Mouse (Mus musculus) yolk sac, embryonic 10.5 days (tissue): Measurements from ENCODE around the gene Ccdc33.

ENCODE experiments used
- DNase-seq: peaks from one replicate; pipeline ENCODE4 v3.0.0-alpha.2; 2017; ENCODE audit warnings: low spot score

Ccdc33 gene

DNA sequence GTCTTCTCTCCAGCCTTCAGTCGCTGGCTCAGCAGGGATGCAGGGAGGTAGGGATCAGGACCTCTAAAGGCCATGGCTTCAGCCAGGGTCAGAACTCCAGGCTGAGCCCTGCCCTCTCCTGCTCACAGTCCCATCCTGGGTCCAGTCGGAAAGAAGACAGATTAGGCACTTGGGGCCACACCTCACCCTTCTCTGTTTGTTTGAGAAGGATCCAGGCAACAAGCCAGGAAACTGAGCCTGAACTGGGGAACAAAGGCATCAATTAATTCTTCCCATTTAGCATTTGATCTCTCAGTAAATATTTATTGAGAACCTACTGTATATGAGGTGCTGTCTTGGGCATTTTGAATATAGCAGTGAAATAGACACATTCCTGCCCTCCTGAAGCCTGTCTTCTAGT lies at the start of gene Ccdc33:
Ccdc33 (minus strand) TSS at position 153 of the 400 bp plus-strand sequence.
- no peak for DNase-seq

DNA sequence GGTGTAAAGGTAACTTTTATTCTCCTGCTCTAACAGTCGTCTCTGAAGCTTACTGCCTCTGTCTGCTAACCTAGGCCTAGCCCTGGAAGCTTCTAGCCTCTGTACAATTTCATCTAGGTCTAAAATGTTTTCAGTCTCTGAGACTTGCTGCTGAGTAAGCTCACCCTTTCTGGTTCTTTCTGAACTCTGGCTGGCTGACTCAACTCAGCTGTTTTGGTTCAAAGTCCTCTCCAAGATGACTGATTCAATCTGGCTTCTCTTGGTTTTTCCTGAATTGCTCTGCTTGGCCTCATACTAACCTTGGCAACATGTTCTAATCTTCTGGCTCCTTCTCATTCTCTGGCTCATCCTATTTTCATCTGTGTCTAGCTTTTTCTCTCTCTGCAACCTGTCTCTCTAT lies 47.2 kb upstream of the Ccdc33 start:
- no peak for DNase-seq

DNA sequence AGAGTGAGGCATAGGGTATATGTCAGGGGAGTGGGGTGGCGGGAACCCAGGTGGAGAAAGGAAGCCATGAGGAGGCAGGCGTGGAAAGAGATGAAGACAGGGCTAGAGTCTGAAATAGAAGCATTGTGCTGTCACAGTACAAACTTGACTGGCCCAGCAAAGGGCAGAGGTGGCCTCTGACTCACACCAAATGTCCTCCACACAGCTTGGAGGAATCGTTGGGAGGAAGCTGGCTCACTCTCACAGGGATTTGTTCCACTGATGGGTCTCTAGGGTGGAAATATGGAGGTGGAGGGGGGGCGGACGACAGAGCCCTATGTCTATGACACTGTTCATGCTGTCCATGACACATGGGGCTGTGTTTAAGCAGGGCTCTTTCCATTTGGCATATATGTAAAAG lies 44.5 kb upstream of the Ccdc33 start:
- DNase-seq, result no peak

DNA sequence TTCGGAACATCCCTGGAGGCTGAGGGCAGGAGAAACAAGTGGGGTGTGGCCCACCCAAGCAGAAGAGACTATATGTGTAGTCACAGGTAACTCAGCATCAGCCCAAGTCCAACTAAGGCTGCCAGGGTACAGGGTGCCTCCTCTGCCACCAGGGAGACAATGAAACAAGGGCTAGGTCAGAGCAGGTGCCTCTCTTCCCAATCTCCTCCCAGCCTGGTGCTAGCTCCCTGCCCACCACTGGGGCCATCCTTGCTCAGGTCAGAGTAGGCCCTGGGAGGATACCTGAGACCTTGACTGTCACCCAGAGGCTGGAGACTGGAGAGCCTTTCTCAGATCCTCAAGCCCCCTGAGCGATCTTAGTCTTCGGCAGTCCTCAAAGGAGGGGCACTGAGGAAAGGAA lies 43.5 kb upstream of the Ccdc33 start:
- no peak for DNase-seq

DNA sequence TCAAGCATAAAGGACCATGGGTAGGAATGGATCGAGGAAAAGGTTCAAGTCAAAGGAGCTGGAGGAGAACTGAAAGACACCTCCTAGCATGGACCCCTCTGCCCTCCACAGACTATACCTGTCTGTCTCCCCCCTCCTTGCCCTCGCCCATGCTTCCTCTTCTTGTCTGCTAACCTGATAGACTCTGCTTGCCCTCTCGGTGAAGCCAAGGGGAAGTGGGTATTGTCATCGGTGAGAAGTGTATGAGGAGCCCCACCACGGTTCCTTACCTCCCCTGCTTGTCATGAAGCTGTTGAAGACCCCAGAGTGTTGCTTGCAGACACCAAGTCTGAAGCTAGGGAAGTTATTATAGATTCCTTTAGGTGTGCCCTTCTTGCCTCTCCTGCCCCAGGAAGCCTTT lies 41.7 kb upstream of the Ccdc33 start:
- DNase-seq, result no peak

DNA sequence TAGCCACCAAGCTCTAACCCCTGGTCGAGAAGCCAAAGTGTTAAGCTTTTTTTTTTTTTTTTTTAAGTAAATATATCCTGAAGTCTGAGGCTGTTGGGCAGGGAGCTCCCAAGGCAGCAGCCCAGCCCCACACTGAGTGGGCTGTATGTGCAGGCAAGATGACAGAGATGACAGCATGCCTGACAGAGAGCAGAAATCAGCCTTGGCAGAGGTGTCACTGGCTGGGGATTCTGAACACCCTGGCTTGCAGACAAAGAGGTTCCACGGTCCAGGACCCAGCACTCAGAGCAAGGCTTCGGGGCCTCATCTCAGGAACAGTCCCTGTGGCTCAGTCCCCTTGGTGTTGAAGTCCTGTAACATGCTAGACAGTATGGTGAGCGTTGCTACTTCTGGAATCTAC lies 41.2 kb upstream of the Ccdc33 start:
- no peak for DNase-seq

DNA sequence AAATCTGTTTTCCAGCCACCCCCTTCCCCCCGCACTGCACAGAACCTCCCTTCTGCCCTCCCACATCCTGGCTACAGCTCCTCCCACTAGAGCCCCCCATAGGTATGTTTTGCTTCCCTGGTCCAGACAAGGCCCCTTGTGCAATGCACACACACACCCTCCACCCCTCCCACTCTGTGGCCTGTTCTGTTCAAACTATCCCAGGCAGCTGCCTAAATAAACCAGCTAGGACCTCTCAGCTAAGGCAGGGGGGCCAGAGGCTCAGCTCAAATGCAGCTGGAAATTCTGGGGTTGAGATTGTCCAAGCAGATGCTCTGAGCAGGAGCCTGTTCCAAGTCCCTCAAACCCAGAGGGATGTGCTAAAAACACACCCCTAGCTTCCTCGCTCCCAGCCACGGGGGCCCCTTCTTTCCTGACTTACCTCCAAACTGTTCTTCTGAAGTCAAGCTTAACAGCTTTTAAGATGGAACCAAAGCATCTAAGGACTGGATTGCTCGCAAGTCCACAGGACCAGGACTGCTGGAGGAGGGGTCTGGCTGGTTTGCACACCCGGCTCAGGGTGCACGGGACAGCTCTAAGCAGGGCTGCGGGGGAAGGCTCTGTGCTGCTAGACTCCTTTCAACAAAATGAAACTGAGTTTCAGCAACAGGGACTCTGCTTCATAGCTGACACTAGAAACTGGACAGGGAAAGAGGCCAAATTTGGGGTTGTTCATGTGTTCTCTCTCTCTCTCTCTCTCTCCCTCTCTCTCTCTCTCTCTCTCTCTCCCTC lies 40.1 kb upstream of the Ccdc33 start:
- DNase-seq, result peak; percentile 77

DNA sequence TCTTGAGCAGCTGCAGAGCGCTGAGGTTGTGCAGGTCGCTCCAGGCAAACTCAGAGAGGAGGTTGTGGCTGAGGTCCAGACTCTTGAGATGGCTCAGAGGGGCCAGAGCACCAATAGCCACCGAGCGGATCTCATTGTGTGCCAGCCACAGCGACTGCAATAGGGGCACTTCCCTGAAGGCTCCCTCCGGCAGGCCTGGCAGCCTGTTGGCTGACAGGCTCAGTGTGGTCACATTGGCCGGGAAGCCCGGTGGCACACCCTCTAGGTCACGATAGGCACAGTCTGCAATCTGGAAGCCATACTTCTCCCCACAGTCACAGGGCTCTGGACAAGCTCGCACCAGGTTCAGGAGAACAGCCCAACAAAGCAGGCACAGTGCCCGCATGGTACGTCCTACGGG lies 39.2 kb upstream of the Ccdc33 start:
- DNase-seq, result no peak

DNA sequence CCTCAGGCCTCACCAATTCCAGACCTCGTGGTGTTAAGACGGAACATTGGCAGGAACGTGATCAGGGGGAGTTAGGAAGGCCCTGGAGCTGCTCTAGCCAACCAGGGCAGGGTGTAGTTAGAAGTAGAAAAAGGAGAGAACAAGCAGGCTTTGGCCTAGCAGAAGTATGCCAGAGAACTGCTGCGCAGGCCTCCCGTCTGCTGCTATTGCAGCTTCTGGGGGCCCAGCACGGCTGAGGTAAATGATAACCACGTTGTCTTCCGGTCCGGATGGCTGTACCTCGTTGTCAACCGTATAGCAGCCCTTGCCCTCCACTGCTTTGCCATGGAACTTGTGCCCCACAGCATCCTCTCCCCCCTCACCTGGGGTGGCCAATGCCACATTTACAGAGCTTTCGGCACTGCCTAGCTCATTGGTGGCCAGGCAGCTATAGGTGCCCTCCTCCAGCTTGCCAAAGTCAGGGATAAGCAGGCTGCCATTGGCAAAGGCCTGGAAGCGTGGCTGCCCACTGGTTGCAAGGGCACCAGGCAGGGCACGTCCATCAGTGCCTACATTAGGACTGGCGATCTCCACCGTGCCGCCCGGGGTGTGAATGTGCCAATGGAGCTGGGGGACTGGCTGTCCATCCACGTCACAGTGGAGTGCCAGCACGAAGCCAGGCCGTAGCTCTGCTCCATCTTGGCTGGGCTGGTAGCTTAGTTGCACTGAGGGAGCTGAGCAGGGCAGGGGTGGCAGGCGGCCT lies 38.4 kb upstream of the Ccdc33 start:
- DNase-seq, result no peak

DNA sequence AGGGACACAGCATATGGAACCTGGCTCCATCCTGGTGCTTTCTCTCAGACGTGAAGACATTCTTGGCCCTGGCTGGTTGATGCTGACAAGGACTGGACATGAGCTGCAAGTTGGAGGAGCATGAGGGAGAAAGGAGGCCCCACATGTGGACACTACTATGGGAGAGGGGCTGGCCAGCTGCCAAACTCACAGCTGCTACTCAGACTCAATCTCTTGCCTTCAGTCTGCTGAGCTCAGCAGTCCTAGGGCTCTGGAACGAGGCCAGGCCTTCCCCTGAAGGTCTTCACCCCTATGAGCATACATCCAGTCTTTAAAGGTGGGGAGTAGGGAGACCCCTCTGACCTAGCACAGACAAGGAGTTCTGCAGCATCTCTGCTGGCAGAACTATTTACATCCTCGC lies 36.7 kb upstream of the Ccdc33 start:
- peak; percentile 55 for DNase-seq

DNA sequence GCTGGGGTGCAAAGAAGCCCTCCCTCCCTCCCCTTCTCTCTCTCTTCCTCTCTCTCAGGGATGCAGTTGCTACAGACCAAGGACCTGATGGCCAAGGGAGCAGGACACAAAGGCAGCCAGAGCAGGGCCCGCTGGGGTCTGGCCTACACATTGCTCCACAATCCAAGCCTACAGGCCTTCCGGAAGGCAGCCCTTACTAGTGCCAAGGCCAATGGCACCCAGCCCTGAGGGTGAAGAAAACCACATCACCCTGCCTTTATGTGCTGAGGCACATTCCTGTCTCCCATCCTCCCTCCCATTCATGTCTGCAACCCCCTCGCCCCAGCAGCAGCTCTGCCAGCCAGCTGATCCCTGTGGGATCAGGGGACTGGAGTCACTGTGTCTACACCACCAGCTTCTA lies 34.5 kb upstream of the Ccdc33 start:
- DNase-seq, result no peak

DNA sequence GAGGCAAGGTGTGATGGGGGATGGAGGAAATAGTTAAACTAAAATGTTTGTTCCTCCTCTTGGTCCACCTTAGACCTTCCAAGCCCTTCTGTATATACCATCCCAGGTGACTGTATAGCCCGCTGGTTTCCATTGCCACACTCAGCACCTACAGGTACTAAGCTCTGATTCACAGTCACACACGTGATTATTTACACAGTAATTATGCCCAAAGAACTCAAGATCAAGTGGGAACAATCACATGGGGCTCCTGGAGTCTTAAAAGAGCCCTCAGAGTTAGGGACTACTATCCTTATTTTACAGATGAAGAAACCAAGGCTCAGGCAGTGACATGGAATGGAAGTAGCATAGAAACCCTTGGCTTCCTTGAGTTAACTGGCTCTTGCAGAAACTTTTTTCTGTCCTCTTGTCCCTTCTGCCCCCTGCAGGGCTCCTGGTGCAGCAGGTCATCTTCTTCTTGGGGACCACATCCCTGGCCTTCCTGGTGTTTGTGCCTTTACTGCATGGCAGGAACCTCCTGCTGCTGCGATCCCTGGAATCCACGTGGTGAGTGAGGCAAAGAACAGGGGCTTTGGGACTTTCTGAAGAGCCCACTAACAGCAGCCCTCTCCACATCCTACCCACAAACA lies 32.2 kb upstream of the Ccdc33 start:
- no peak for DNase-seq

DNA sequence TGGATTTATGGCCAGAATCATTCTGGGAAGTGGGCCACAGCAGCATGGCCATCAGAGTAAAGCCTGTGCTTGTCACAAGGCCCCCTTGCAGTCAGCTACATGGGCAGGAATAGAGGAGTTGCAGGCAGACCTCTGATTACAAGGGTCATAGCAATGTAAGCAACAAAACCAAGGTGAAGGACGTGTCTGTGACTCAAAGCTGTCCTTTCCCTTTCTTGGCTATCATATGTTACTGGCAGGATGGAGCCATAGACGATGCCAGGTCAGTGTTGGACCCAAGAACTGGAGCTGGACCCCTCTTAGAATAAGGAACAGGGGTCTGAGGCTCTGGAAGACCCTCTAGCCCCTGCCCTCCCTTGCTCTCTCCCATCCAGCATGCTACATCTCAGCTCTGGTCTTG lies 30.2 kb upstream of the Ccdc33 start:
- DNase-seq, result no peak

DNA sequence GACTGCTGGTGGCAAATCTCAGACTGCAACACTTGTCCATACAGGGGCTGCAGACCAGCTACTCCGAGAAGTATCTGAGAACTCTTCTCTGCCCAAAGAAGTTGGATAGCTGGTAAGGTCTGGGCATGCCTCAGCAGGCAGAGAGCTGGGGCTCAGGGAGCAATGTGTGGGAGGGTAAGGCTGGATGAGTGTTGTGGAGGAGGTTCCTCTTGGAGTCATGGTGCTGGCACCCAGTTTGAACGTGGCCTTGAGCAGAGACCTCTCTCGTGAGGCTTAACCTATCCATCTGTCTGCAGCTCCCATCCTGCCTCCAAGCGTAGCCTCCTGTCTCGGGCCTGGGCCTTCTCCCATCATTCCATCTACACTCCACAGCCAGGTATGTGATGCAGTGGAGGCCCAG lies 26.8 kb upstream of the Ccdc33 start:
- DNase-seq, result no peak

DNA sequence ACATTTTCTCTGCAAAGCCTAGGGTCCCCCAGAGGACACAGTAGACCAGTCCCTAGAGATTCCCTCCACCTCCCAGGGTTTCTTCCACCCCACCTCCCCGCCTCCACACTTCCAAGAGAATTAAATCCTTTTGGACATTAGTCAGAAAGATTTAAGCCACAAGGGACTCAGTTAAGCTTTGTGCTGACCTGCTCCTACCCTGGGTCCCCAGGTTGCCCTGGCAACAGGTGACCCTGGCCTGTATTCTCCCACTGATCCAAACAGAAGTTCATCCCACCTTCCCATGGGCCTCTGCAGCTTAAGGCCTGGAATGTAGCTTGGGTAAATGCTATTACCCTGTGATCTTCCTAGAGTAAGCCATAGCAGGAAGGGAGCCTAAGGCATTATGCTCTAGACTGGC lies 26.0 kb upstream of the Ccdc33 start:
- DNase-seq, result peak; percentile 35

DNA sequence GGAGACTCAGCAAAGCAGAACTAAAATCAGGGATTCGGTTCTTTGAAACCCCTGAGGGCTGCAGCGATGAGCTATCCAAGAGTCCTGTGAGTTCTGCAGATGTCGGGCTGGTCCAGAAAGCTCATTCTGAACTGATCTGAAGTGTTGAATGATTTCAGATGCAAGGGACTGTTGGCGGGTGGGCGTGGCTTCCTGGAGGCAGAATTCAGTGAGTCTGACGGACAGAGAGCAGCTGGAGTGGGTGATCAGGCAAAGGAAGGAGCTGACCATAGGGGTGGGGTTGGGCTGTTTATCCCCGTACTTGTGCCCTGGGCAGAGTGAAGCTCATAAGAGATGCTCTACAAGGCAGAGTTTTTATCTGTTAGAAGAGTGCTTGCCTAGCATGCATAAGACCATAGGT lies 24.8 kb upstream of the Ccdc33 start:
- no peak for DNase-seq

DNA sequence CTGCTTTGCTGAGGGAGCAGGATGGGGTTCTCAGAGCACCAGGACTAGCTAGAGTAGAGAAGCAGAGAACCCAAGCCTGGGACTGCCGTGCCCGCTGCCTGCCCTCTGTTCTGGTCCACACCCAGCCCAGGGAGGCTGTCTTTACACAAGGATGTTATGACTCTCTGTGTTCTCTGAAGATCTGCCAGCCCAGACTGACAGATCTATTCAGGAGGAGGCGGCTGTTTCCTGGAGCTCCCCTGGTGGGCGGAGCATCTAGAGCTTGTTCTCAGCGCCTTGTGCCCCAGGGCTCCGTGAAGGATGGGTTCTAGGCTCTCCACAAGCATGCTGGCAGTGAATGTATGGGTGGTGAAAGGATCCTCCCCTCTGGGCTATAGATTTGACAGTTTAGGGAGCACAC lies 21.3 kb upstream of the Ccdc33 start:
- DNase-seq, result no peak

DNA sequence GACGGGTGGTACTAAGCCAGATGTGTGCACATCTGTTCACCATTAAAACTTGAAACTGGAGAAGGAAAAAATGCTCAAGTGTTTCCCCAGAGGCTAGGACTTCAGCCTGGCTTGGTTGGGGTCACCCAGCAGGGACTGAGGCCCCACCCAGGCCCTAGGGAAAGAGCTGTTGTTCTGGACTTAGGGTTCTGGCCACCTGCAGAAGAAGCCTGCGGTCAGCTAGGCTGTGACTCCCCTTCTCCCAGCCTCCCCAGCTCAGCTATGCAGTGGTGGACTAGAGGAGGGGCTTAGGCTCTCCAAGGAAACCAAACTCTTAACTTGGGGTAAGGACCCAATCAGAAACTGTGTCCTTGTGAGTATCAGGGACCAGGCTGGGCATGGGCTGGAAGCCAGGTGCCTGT lies 17.3 kb upstream of the Ccdc33 start:
- no peak for DNase-seq

DNA sequence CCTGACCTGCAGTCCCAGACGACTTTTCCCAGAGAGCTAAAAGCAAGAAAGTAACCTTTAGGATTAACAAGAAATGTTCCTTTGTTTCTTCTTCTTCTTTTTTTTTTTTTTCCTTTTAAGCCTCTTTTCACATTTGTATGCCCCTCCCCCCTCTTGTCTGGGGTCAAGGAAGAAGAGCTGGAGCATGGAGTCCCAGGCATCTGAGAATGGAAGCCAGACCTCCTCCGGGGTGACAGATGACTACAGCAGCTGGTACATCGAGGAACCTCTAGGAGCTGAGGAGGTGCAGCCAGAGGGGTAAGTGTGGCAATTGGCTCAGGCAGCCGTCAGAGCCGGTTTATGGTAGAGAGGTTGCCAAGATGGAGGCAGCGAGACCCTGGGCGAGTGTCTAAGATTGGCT lies 16.3 kb upstream of the Ccdc33 start:
- DNase-seq, result no peak

DNA sequence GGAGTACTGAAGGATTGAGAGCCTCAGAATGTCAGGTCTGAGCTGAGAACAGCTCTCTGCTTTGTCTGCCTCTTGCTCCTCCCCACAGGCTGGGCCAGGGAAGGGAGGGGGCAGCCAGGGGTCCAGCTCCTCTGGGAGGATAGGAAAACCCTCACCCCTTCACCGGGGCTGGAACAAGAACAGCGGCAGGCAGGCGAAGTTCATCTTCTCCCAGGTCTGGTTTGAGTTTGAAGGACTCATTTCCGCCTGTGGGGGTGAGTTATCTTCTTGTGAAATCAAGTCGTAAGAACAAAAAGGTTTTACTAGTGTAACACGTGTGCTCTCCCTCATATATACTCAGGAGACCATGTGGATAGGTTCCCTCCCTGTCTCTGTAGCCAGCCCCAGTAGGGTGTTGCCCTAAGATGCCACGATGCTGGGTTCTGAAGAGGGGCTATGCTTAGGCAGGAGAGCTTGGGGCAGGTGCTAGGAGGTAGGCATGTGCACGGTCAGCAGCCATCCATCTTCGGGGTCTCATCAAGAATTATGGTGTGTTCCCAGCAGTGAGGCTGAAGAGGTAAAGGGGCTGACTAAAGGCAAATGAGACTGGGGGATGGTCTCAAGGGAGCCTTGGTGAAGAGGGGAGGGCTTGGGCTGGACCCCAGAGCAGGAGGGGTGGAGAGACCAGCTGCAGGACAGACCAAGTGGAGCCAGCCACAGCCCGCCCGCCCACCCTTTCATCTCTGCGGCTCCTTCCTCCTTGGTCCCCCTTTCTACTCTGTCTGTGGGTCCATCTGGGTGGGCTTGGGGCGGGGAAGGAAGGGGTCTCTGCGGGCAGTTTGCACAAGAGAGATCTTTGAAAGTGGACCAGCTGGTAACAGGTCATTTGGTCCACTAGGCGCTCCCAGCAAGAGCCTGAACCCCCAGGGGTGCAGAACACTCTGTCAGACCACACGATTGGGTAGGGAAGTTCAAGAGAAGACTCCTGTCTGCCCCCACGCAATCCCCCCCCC lies 15.6 kb upstream of the Ccdc33 start:
- peak; percentile 29 for DNase-seq

DNA sequence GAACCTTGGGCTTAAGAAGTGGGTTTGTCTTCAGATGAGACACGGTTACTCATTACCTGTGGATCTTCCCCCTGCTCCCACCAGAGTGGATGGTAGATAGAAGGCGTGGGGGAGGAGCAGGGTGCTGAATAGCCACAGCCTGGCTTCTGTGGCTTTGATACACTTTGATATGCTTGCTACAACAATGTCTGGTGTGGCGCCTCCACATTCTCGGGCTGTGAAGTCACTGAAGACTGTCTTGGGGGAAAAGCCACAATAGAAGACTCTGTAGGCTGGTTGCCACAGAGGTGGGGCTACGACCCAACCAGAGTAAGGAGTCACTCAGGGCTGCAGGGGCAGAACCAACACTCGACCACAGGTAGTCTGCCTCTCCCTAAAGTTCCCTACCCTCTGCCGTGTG lies 13.1 kb upstream of the Ccdc33 start:
- DNase-seq, result no peak

DNA sequence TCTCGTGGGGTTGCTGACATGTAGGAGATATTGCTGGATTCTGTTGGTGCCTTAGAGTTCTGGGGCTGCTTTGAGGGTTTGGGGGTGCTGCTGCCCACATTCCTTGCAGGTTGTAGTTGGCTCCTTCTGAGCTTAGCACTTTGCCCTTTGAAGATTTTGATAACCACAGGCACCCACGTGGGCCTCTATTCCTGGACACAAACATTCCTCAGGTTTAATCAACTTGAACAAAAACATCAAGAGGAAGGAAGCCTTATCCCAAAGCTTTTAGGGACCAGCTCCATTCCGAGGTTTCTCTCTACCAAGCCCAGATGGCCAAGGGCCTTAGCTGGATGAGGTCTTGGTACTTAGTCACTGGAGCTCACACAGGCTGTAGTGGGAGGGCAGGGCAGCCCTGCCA lies 12.3 kb upstream of the Ccdc33 start:
- no peak for DNase-seq
